In genomic region chr11:85524841-85525500, GRCm38 (mm10) we compare ENCODE assay signal across 8 mouse cellular contexts.
DNase-seq lines count a peak whose midpoint lies in the region; ATAC-seq and TF ChIP-seq lines count a peak whose summit lies in the region.

No protein-coding gene starts in this region.

- H3K36me3 ChIP-seq in hindbrain, embryonic 11.5 days (ENCODE audit: control insufficient read depth, insufficient read depth, low read length) = no peaks in the 10 kb centered on the region

- H3K27ac ChIP-seq in gastrocnemius, adult 2 months = peak overlapping the region; percentile 82
- H3K27ac ChIP-seq in hindbrain, embryonic 11.5 days (ENCODE audit: low read depth, low read length) = no peak overlapping the region

- ATAC-seq in hindbrain, embryonic 11.5 days (ENCODE audit: low FRiP score) = no peak

- H3K4me2 ChIP-seq in hindbrain, embryonic 11.5 days (replicated peaks; ENCODE audit: low read depth, low read length) = peak overlapping the region; percentile 36; the same call in 1 of the 2 replicates

- intact Hi-C loops in gastrocnemius, adult 2 months (cut with DNase I) = loop anchor here (5.0 kb wide), 1 partner anchor 47 kb away; no protein-coding TSS in a partner anchor
- intact Hi-C loops in left cerebral cortex, postnatal 14 days (cut with DNase I) = no loop called here

- H3K4me3 ChIP-seq in gastrocnemius, adult 2 months = peak overlapping the region; percentile 64
- H3K4me3 ChIP-seq in hindbrain, embryonic 11.5 days (ENCODE audit: low read depth, low read length) = no peak overlapping the region

- no peaks in the 10 kb centered on the region for H3K9me3 ChIP-seq in hindbrain, embryonic 11.5 days (ENCODE audit: control insufficient read depth, low read length)

- WGBS in hindbrain, embryonic 11.5 days = 13% methylated on average over 16 of the region's 16 CpGs

- peaks cover 10% of the 10 kb centered on the region for H3K4me1 ChIP-seq in hindbrain, embryonic 11.5 days (replicated peaks; ENCODE audit: control insufficient read depth, insufficient read depth, low read length)

- H3K9ac ChIP-seq in hindbrain, embryonic 11.5 days (ENCODE audit: low read depth, low read length) = no peak overlapping the region

- TF ChIP-seq CTCF in gastrocnemius, adult 2 months (IDR thresholded peaks at IDR 0.05) = no peak

- H3K27me3 ChIP-seq in hindbrain, embryonic 11.5 days (ENCODE audit: control insufficient read depth, insufficient read depth, low read length) = peaks cover 8% of the 10 kb centered on the region

- DNase-seq in cerebellum, postnatal 25 days = peak; percentile 10 to 15
- no peak for DNase-seq in cerebellum, adult 9-10 months
- peak; percentile 66 for DNase-seq in gastrocnemius, adult 2 months
- peak; percentile 46 for DNase-seq in hindbrain, embryonic 11.5 days (ENCODE audit: low spot score)
- DNase-seq in left cerebral cortex, postnatal 14 days (ENCODE audit: low spot score in 2 of 2) = peak; percentile 59 to 66
- DNase-seq in lung, postnatal 25 days (ENCODE audit: low spot score) = peak; percentile 37
- DNase-seq in skeletal muscle tissue, adult 2 months (ENCODE audit: low read depth, low spot score) = peak; percentile 78
- no peak for DNase-seq in thymus, postnatal 25 days

Comparison
In these comparisons a context has a peak if more than half of its experiments do, and no peak if none do; other contexts are left out.
1. DNase-seq: peak in cerebellum, postnatal 25 days (2 of 2), gastrocnemius, adult 2 months (single experiment), hindbrain, embryonic 11.5 days (single experiment), left cerebral cortex, postnatal 14 days (2 of 2), lung, postnatal 25 days (single experiment) and skeletal muscle tissue, adult 2 months (single experiment); none in cerebellum, adult 9-10 months (single experiment) and thymus, postnatal 25 days (single experiment).